Mouse (Mus musculus): ENCODE data around the gene Frmd4a. TPM values are rescaled to one million over a fixed set of nuclear protein-coding genes. Genes with fewer than 3 reads are reported as not detected.

The Frmd4a gene
- total and polyA plus RNA-seq, 3 experiments = 32.6 to 55.7 (median 43.6) TPM

DNA sequence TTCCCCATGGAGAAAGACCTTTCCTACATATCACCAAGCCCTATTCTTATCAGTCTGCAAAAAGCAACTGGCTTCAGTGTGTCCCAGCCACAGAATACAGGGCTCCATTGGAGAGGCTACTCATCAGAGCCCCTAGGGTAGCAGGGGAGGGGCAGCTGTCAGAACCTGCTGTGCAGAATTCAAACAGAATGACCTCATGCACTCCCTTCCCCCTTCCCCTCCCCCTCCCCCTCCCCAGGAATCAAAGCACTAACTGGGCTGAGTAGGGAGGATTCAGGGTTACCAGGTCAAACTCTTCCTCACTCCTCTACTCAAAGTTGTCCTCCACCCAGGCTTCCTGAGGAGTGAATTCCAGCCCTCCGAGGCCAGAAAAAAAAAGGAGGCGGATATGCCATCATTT, 444.0 kb downstream of the Frmd4a start:
- TF ChIP-seq POLR2AphosphoS5 (IDR thresholded peaks at IDR 0.05; ENCODE audit: insufficient replicate concordance, low read depth, low read length) (no peak), CTCF (IDR thresholded peaks at IDR 0.05; ENCODE audit: low read depth, low read length) (no peak), GATA2 (IDR thresholded peaks at IDR 0.05; ENCODE audit: borderline replicate concordance, low read depth, low read length) (no peak), TAL1 (conservative IDR thresholded peaks at IDR 0.05; ENCODE audit: low read depth, low read length) (no peak), GATA1 (IDR thresholded peaks at IDR 0.05; ENCODE audit: borderline replicate concordance, low read length) (no peak)
- no peaks in the 10 kb centered on the region for H3K9me3 ChIP-seq (replicated peaks)
- H3K4me1 ChIP-seq (ENCODE audit: insufficient read depth, low read depth, low read length) = no peaks in the 10 kb centered on the region
- ATAC-seq (ENCODE audit: extremely low read depth, insufficient number of reproducible peaks, low FRiP score, poor library complexity, severe bottlenecking) (no peak), DNase-seq (ENCODE audit: low spot score) (no peak)
- no peak overlapping the region for H3K4me3 ChIP-seq (ENCODE audit: low read depth, low read length)
- H3K27me3 ChIP-seq (ENCODE audit: insufficient read depth, low read length) = no peaks in the 10 kb centered on the region
- H3K36me3 ChIP-seq (replicated peaks) = no peaks in the 10 kb centered on the region

DNA sequence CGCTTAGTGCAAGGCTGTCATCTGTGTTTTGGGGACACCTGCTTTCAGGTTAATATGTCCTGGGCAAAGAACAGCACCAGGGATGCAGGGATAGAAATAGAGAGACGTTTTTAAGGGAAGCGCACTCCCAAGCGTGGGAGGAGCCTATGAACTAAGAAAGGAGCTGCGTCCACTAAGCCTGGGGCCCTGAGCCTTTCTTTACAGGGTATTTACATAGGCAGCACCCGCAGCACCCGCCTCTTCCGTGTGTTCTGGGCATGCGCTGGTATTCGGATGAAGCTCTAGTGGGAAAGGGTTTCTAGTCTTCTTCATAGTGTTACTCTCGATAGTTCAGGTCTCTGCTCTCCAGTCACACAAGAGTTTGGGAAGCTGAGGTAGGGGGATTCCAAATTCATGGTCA, 445.0 kb downstream of the Frmd4a start:
- Histone ChIP-seq H3K4me3 (ENCODE audit: low read depth, low read length) (no peak overlapping the region), H3K4me1 (ENCODE audit: insufficient read depth, low read depth, low read length) (no peaks in the 10 kb centered on the region), H3K27me3 (ENCODE audit: insufficient read depth, low read length) (no peaks in the 10 kb centered on the region), H3K36me3 (replicated peaks) (no peaks in the 10 kb centered on the region), H3K9me3 (replicated peaks) (no peaks in the 10 kb centered on the region)
- TF ChIP-seq GATA2 (IDR thresholded peaks at IDR 0.05; ENCODE audit: borderline replicate concordance, low read depth, low read length) (no peak), POLR2AphosphoS5 (IDR thresholded peaks at IDR 0.05; ENCODE audit: insufficient replicate concordance, low read depth, low read length) (no peak), TAL1 (conservative IDR thresholded peaks at IDR 0.05; ENCODE audit: low read depth, low read length) (no peak), CTCF (IDR thresholded peaks at IDR 0.05; ENCODE audit: low read depth, low read length) (no peak), GATA1 (IDR thresholded peaks at IDR 0.05; ENCODE audit: borderline replicate concordance, low read length) (no peak)
- ATAC-seq (ENCODE audit: extremely low read depth, insufficient number of reproducible peaks, low FRiP score, poor library complexity, severe bottlenecking) = no peak
- DNase-seq (ENCODE audit: low spot score) = no peak

DNA sequence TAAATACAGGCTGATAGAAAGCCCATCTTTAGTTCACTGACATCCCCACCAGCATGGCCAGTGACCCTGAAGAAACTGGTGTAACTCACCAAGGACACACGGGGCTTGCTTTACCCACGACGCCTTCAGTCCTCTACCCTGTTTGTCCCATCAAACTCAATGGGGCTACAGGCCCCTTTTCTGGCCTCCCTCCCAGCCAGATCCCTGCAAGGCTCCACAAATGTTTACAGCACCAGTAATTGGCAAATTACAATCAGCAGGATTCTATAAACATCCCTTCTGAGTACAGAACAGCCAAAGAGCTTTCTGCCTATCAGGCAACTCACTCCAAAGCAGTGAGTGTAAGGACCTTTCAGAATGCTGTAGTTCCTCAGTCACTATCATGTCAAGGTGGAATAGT, 448.6 kb downstream of the Frmd4a start:
- ATAC-seq (ENCODE audit: extremely low read depth, insufficient number of reproducible peaks, low FRiP score, poor library complexity, severe bottlenecking) (no peak), DNase-seq (ENCODE audit: low spot score) (no peak)
- H3K36me3 ChIP-seq (replicated peaks) = no peaks in the 10 kb centered on the region
- H3K4me1 ChIP-seq (ENCODE audit: insufficient read depth, low read depth, low read length) = no peaks in the 10 kb centered on the region
- no peaks in the 10 kb centered on the region for H3K27me3 ChIP-seq (ENCODE audit: insufficient read depth, low read length)
- no peaks in the 10 kb centered on the region for H3K9me3 ChIP-seq (replicated peaks)
- TF ChIP-seq CTCF (IDR thresholded peaks at IDR 0.05; ENCODE audit: low read depth, low read length) (no peak), TAL1 (conservative IDR thresholded peaks at IDR 0.05; ENCODE audit: low read depth, low read length) (no peak), GATA2 (IDR thresholded peaks at IDR 0.05; ENCODE audit: borderline replicate concordance, low read depth, low read length) (no peak), GATA1 (IDR thresholded peaks at IDR 0.05; ENCODE audit: borderline replicate concordance, low read length) (no peak), POLR2AphosphoS5 (IDR thresholded peaks at IDR 0.05; ENCODE audit: insufficient replicate concordance, low read depth, low read length) (no peak)
- H3K4me3 ChIP-seq (ENCODE audit: low read depth, low read length) = no peak overlapping the region

GRCm38 (mm10) chr2:4467314-4467713, 449.8 kb downstream of the Frmd4a start:
- DNase-seq (ENCODE audit: low spot score) (no peak), ATAC-seq (ENCODE audit: extremely low read depth, insufficient number of reproducible peaks, low FRiP score, poor library complexity, severe bottlenecking) (no peak)

DNA sequence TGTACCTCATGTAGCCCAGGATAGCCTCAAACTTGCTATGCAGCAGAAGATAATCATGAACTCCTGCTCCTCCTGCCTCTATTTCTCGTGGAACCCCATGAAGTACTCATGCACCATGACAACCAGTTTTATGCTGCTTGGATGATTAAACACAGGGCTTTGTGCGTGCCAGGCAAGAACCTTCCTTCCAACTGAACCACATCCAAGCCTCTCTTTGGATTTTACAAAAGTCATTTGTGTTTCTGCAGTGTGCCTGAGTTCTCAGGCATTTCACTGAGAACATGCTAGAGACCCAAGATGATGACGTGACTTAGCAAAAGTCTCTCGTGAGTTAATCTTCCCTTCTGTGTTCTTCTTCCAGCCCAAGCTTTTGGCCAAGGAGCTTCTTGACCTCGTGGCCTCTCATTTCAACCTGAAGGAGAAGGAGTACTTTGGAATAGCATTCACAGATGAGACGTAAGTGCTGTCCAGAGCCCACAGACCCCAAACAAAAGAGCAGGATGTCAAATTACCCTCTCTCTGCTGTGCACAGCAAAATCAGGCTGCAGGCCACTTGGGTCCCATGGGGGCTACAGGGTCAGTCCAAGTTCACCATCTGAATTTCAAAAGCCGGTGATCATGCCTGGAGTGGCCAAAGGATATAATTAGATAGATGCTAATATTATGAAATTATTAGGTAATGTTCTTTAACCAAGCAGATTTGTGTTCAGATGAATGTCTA, 455.4 kb downstream of the Frmd4a start:
- H3K9me3 ChIP-seq (replicated peaks) = no peaks in the 10 kb centered on the region
- no peak for TF ChIP-seq GATA1 (IDR thresholded peaks at IDR 0.05; ENCODE audit: borderline replicate concordance, low read length)
- TF ChIP-seq GATA2 (IDR thresholded peaks at IDR 0.05; ENCODE audit: borderline replicate concordance, low read depth, low read length) = no peak
- TF ChIP-seq POLR2AphosphoS5 (IDR thresholded peaks at IDR 0.05; ENCODE audit: insufficient replicate concordance, low read depth, low read length) = no peak
- TF ChIP-seq TAL1 (conservative IDR thresholded peaks at IDR 0.05; ENCODE audit: low read depth, low read length) = no peak
- TF ChIP-seq CTCF (IDR thresholded peaks at IDR 0.05; ENCODE audit: low read depth, low read length) = no peak
- no peak overlapping the region for H3K4me3 ChIP-seq (ENCODE audit: low read depth, low read length)
- no peaks in the 10 kb centered on the region for H3K36me3 ChIP-seq (replicated peaks)
- ATAC-seq (ENCODE audit: extremely low read depth, insufficient number of reproducible peaks, low FRiP score, poor library complexity, severe bottlenecking) (no peak), DNase-seq (ENCODE audit: low spot score) (no peak)
- peaks cover 3% of the 10 kb centered on the region for H3K27me3 ChIP-seq (ENCODE audit: insufficient read depth, low read length)
- no peaks in the 10 kb centered on the region for H3K4me1 ChIP-seq (ENCODE audit: insufficient read depth, low read depth, low read length)

More at GRCm38 (mm10) chr2:4467314-4467713, 449.8 kb downstream of the Frmd4a start:
- TF ChIP-seq GATA2 (IDR thresholded peaks at IDR 0.05; ENCODE audit: borderline replicate concordance, low read depth, low read length) = no peak
- no peak for TF ChIP-seq GATA1 (IDR thresholded peaks at IDR 0.05; ENCODE audit: borderline replicate concordance, low read length)
- no peak for TF ChIP-seq TAL1 (conservative IDR thresholded peaks at IDR 0.05; ENCODE audit: low read depth, low read length)
- TF ChIP-seq POLR2AphosphoS5 (IDR thresholded peaks at IDR 0.05; ENCODE audit: insufficient replicate concordance, low read depth, low read length) = no peak
- no peak for TF ChIP-seq CTCF (IDR thresholded peaks at IDR 0.05; ENCODE audit: low read depth, low read length)
- no peak overlapping the region for H3K4me3 ChIP-seq (ENCODE audit: low read depth, low read length)
- no peaks in the 10 kb centered on the region for H3K27me3 ChIP-seq (ENCODE audit: insufficient read depth, low read length)
- H3K36me3 ChIP-seq (replicated peaks) = no peaks in the 10 kb centered on the region
- no peaks in the 10 kb centered on the region for H3K9me3 ChIP-seq (replicated peaks)
- H3K4me1 ChIP-seq (ENCODE audit: insufficient read depth, low read depth, low read length) = no peaks in the 10 kb centered on the region

DNA sequence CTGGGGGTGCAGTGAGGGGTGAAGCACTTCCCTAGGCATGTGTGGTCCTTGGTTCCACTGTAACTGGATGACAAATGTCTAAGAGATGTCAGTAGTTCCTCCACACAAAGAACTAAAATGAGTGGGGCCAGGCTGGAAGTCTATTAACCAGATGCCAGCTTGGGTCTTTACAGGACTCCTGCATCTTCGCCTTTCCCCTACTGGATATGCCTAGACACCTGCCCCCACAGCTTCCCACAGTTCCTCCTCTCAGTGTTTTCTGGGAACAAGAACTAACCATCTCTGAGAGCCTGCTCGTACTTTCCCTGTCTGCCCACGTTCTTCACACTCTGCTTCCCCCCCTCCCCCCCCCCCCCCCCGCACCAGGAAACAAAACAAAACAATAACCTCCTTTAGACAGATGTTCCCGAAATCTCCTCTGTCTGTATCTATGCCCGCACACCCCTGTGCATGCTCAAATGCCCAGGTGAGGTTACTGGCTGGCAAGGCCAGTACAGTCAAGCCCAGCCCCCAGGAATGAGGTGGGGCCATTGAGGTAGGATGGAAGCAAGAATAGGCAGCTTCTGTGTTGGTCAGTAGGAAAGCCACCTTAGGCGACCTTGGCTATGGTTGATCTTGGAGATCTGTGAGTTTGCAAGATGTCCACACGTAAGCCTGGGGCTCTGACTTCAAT, 456.5 kb downstream of the Frmd4a start:
- Histone ChIP-seq H3K27me3 (ENCODE audit: insufficient read depth, low read length) (peaks cover 3% of the 10 kb centered on the region), H3K9me3 (replicated peaks) (no peaks in the 10 kb centered on the region), H3K4me3 (ENCODE audit: low read depth, low read length) (no peak overlapping the region), H3K4me1 (ENCODE audit: insufficient read depth, low read depth, low read length) (no peaks in the 10 kb centered on the region), H3K36me3 (replicated peaks) (no peaks in the 10 kb centered on the region)
- ATAC-seq (ENCODE audit: extremely low read depth, insufficient number of reproducible peaks, low FRiP score, poor library complexity, severe bottlenecking) (no peak), DNase-seq (ENCODE audit: low spot score) (no peak)
- TF ChIP-seq TAL1 (conservative IDR thresholded peaks at IDR 0.05; ENCODE audit: low read depth, low read length) = no peak
- TF ChIP-seq GATA1 (IDR thresholded peaks at IDR 0.05; ENCODE audit: borderline replicate concordance, low read length) = no peak
- no peak for TF ChIP-seq GATA2 (IDR thresholded peaks at IDR 0.05; ENCODE audit: borderline replicate concordance, low read depth, low read length)
- no peak for TF ChIP-seq CTCF (IDR thresholded peaks at IDR 0.05; ENCODE audit: low read depth, low read length)
- TF ChIP-seq POLR2AphosphoS5 (IDR thresholded peaks at IDR 0.05; ENCODE audit: insufficient replicate concordance, low read depth, low read length) = no peak

Measured in G1E (cell line).